Mouse (Mus musculus) limb, embryonic 14.5 days (tissue): ENCODE data around the gene Cisd2. TPM values are rescaled to one million over a fixed set of nuclear protein-coding genes. Genes with fewer than 3 reads are reported as not detected.
A peak's percentile ranks its signal among the peaks of the same experiment; 100 is the strongest.

Experiments used
- ATAC-seq: fragments of 200-750 bp; cut with Nextera tagmentation; 2 replicates; pipeline ENCODE4 v1.8.0; 2017; ENCODE audit warnings: low read depth, moderate number of reproducible peaks, moderate TSS enrichment; ENCODE audit not compliant: low FRiP score
- DNase-seq: peaks from one replicate; pipeline ENCODE4 v3.0.0-alpha.2; 2015; ENCODE audit warnings: low spot score
- H3K27ac ChIP-seq: fragments of 300-500 bp; sonication (generic); replicated peaks from 2 replicates; pipeline ENCODE4 v1.5.1; 2014; ENCODE audit warnings: low read depth, mild to moderate bottlenecking, low read length, moderate library complexity, mixed read lengths
- H3K27me3 ChIP-seq: fragments of 300-500 bp; sonication (generic); 2 replicates; pipeline ENCODE4 v1.6.1; 2014; ENCODE audit warnings: low read length, mixed read lengths; ENCODE audit not compliant: control insufficient read depth, insufficient read depth
- H3K36me3 ChIP-seq: fragments of 300-500 bp; sonication (generic); 2 replicates; pipeline ENCODE4 v1.6.1; 2014; ENCODE audit warnings: mild to moderate bottlenecking, low read length, moderate library complexity, mixed read lengths; ENCODE audit not compliant: control insufficient read depth, insufficient read depth
- H3K4me1 ChIP-seq: fragments of 300-500 bp; sonication (generic); 2 replicates; pipeline ENCODE4 v1.6.1; 2014; ENCODE audit warnings: antibody characterized with exemption, low read length, mixed read lengths; ENCODE audit not compliant: control insufficient read depth, insufficient read depth
- H3K4me2 ChIP-seq: fragments of 300-500 bp; sonication (generic); replicated peaks from 2 replicates; pipeline ENCODE4 v1.6.1; 2014; ENCODE audit warnings: low read depth, mild to moderate bottlenecking, low read length, moderate library complexity; ENCODE audit not compliant: severe bottlenecking
- H3K4me3 ChIP-seq: fragments of 300-500 bp; sonication (generic); replicated peaks from 2 replicates; pipeline ENCODE4 v1.5.1; 2014; ENCODE audit warnings: low read length
- H3K9ac ChIP-seq: fragments of 300-500 bp; sonication (generic); 2 replicates; pipeline ENCODE4 v1.6.1; 2014; ENCODE audit warnings: mild to moderate bottlenecking, low read depth, low read length, moderate library complexity; ENCODE audit not compliant: severe bottlenecking
- H3K9me3 ChIP-seq: fragments of 300-500 bp; sonication (generic); 2 replicates; pipeline ENCODE4 v1.6.1; 2016; ENCODE audit warnings: low read length; ENCODE audit not compliant: control insufficient read depth
- POLR2A ChIP-seq: fragments of 200-500 bp; IDR thresholded peaks from 2 replicates; pipeline ENCODE4 v1.8.0; 2012; ENCODE audit warnings: inconsistent platforms, mild to moderate bottlenecking, moderate library complexity, borderline replicate concordance; ENCODE audit not compliant: insufficient read depth, insufficient read length; ENCODE audit errors: extremely low read depth
- WGBS: fragments of 180-500 bp; shearing (Covaris S2); extraction: QIAGEN DNeasy Blood & Tissue Kit; methylation state at CpG from one replicate; pipeline ENCODE4 v1.1.7; 2014; 5-methylcytosine and 5-hydroxymethylcytosine counted together
- polyA plus RNA-seq, 2 experiments: library from polyadenylated mRNA; depleted of rRNA in 1 of 2; stranded (reverse) in 1 of 2; unstranded in 1 of 2; fragments of >200 nt; fragmentation: Nextera tagmentation in 1 of 2; extraction: Ambion mirVana in 1 of 2; gene quantifications; 2 replicates each; pipeline versions ENCODE4 v1.2.1 to v1.2.3; 2012 to 2014

Gene Cisd2
- polyA plus RNA-seq, 2 experiments: 44.6 to 46.9 TPM

DNA sequence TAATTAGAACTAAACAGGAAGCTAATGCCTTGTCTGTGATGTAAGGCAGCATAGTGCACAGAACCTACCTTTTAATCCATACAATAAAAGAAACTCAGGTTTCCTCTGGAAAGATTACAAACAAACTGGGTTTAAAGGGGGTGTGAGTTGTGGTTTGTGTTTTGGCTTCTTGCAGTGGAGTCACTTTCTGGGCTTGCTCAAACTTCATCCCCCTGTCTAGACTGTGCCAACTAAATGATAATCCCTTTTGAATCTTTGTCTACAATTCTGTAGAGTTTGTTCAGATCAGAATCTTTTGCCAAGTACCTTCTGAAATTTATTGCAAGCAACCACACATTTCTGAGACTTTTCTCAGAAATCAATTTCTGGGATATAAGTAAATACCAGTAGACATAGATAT lies 21.2 kb upstream of the Cisd2 start:
- Histone ChIP-seq H3K9ac (no peak overlapping the region), H3K4me2 (no peak overlapping the region), H3K27me3 (no peaks in the 10 kb centered on the region), H3K27ac (no peak overlapping the region), H3K4me1 (peaks cover 3% of the 10 kb centered on the region; the same call in 1 of the 2 replicates), H3K4me3 (no peak overlapping the region), H3K36me3 (peaks cover 36% of the 10 kb centered on the region), H3K9me3 (no peaks in the 10 kb centered on the region)
- DNase-seq (no peak), ATAC-seq (no peak)
- no peak for TF ChIP-seq POLR2A

DNA sequence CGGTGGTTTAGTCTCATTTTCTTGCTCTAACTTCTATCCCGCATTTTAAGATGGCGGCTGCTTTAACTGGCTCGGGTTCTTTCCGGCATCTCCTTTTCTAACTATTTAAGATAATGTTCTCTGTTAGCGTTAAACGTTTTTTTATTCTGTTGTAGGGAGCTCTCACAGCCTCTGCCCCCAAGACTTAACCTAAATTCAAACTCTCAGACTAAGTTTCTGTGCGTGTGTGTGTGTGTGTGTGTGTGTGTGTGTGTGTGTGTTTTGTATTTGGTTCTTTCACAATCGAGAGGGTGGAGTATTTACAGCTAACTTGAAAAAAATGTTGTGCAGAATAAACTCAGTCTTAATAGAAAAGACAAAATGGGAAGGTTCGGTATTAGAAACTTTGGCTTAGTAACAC lies 16.9 kb upstream of the Cisd2 start:
- peaks cover 32% of the 10 kb centered on the region for H3K36me3 ChIP-seq
- H3K4me2 ChIP-seq: peak overlapping the region; percentile 96
- H3K9me3 ChIP-seq: no peaks in the 10 kb centered on the region
- H3K27me3 ChIP-seq: no peaks in the 10 kb centered on the region
- ATAC-seq (no peak), DNase-seq (no peak)
- no peak for TF ChIP-seq POLR2A
- peak overlapping the region; percentile 87 for H3K4me3 ChIP-seq
- peaks cover 10% of the 10 kb centered on the region for H3K4me1 ChIP-seq
- peak overlapping the region; percentile 99 for H3K9ac ChIP-seq
- no peak overlapping the region for H3K27ac ChIP-seq
- WGBS: 37% methylated on average over 10 of the region's 10 CpGs

DNA sequence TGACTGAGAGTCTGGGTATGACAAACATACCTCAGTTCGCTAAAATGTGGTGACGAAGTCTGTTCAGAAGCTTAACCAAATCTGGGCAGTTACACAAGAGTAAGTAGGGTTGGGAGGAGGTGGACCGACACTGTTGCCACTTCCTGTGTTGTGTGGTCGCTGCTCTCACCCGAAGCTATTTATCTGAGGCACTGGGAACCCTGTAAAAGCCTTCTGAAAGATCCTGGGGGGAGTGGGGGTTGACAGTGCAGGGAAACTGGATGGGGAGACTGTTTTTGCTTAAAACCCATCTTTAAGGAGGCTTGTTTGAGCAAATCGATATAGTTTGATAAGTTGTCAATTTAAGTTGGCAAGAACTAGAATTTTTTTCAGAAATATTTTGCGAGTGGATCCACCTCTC lies 16.5 kb upstream of the Cisd2 start:
- Histone ChIP-seq H3K9me3 (no peaks in the 10 kb centered on the region), H3K27me3 (no peaks in the 10 kb centered on the region), H3K36me3 (peaks cover 32% of the 10 kb centered on the region), H3K4me3 (peak overlapping the region; percentile 87), H3K27ac (no peak overlapping the region), H3K4me2 (peak overlapping the region; percentile 96), H3K9ac (peak overlapping the region; percentile 99), H3K4me1 (peaks cover 10% of the 10 kb centered on the region)
- TF ChIP-seq POLR2A: peak; percentile 15; the same call in 1 of the 2 replicates
- 17% methylated on average over 7 of the region's 7 CpGs for WGBS
- DNase-seq (peak; percentile 28), ATAC-seq (no peak)

DNA sequence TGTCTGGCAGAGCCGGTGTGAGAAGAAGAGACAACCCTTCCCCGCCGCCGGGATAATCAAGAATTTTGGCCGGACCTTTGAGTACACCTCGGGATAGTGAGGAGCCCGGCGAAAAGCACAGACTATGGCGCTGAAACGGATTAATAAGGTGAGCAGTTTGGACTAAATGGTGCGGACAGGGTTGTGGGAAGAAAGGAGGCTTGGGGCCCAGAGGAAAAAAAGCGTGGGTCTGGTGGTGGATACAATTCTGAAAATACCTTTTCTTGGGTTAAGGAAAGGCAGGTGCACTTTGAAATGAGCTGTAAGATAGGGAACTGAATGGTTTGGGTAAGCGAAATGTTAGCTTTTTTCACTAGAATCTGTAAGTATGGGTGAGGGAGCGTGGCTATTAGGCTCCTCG lies 15.9 kb upstream of the Cisd2 start:
- TF ChIP-seq POLR2A: no peak
- Histone ChIP-seq H3K4me3 (peak overlapping the region; percentile 87), H3K9ac (peak overlapping the region; percentile 99), H3K27me3 (no peaks in the 10 kb centered on the region), H3K4me2 (peak overlapping the region; percentile 96), H3K27ac (peak overlapping the region; percentile 100), H3K4me1 (peaks cover 10% of the 10 kb centered on the region), H3K36me3 (peaks cover 28% of the 10 kb centered on the region), H3K9me3 (no peaks in the 10 kb centered on the region)
- DNase-seq (no peak), ATAC-seq (no peak)
- WGBS: 3% methylated on average over 15 of the region's 15 CpGs

DNA sequence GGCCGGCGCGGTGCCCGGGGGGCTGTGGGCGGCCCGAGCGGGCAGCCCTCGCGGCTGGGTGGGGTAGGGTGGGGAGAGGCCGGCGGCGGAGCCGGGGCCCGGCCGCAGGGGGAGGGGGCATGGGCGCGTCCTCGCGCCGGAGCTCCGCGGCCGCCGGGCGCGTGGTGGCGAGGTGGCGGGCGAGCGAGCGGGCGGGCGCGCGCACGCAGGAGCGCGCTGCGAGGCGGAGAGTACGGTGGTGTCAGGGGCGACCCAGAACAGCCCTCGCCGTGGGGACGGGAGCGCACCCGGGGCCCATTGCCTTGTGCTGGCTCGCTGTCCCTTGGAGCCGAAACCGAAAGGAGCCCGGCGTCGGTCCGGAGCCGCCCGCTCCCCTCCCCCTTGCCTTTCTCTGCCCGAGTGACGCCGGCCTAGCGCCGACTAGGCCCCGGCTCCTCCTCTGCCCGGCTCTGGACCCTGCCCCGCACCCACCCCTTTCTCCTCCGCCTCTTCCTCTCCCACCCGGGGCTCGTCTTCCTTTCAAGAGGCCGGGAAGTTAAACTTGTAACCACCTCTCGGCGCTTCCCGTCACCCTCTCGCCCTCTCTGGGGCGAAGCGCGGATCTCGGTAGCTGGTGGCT lies 15.3 kb upstream of the Cisd2 start:
- Histone ChIP-seq H3K36me3 (peaks cover 29% of the 10 kb centered on the region), H3K4me2 (peak overlapping the region; percentile 96), H3K27me3 (no peaks in the 10 kb centered on the region), H3K4me3 (peak overlapping the region; percentile 87), H3K9me3 (no peaks in the 10 kb centered on the region), H3K27ac (peak overlapping the region; percentile 100), H3K9ac (peak overlapping the region; percentile 99), H3K4me1 (peaks cover 10% of the 10 kb centered on the region)
- 0% methylated on average over 18 of the region's 76 CpGs for WGBS
- no peak for TF ChIP-seq POLR2A
- peak; percentile 77 for DNase-seq
- ATAC-seq: peak; percentile 45

DNA sequence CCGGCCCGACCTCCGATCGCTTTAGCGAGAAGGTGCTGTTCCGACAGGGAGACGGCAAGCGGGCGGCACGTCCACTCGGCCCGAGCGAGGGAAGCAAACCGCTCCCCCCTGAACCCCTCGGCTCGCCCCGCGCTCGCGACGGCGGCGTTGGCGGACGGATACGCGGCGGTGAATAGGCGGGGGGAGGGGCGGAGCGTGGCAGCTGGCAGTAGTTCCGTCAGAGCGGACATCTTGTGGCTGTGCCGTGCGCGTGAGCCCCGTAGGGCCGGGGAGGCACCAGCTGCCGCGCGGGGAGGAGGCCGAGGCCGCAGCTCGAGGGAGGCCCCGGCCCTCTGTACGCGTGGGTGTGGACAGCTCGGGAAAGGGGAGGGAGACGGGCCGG lies 14.8 kb upstream of the Cisd2 start:
- Histone ChIP-seq H3K36me3 (peaks cover 24% of the 10 kb centered on the region), H3K9me3 (no peaks in the 10 kb centered on the region), H3K4me1 (peaks cover 10% of the 10 kb centered on the region), H3K9ac (peak overlapping the region; percentile 99), H3K4me3 (peak overlapping the region; percentile 87), H3K4me2 (peak overlapping the region; percentile 96; the same call in 1 of the 2 replicates), H3K27me3 (no peaks in the 10 kb centered on the region), H3K27ac (peak overlapping the region; percentile 100)
- WGBS: under 1% methylated on average over 24 of the region's 50 CpGs
- ATAC-seq (peak; percentile 77), DNase-seq (peak; percentile 86)
- peak; percentile 91 for TF ChIP-seq POLR2A
